Mouse (Mus musculus) kidney, adult 18-20 months (tissue): ENCODE measurements around the gene Ppil2.

ENCODE experiments used
- DNase-seq: peaks from one replicate; pipeline ENCODE4 v3.0.0; 2021

The Ppil2 gene

DNA sequence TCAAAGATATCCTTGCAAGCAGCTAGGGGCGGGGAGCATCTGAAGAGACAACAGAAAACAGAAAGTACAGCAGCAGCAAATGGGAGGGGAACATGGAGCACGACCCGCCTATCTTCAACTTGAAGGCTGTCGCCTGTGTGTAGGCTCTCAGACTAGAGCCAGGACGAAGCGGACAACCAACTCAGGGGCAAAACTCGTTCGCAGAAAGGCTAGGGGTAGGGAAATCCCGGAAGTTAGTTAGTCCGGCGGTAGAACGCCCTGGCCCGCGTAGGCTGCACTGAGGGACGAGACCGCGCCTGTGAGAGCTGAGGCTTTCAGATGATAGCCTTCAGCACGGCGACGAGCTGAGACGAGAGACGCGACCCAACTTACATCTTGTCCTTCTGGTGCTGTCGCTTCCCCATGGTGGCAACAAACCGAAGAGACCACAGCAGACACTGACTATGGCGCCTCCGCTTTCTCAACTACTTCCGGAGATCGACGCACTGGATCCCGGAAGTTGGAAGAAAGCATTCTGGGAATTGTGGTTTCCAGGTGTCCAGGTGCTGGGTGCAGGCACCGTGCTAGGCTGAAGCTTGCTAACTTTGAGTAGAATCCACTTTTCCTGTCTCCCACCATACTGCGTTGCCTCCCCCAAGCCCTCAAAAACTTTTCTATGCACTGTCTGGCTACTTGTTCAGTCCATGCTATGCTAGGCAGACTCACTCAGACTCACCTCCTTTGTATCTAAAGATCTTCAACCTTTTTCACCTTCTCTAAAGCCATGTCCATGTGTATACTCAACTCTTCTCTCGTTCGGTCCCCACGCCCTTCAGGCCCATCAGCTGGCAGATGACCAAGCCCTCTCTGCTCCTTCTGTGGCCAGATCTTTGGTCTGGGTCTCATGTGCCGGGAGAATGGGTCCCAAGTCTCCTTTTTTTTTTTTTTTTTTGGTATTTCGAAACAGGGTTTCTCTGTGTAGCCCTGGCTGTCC lies at the start of gene Ppil2:
Gene Ppil2, minus strand, starts transcription at position 487 of the 973 bp plus-strand sequence.
- DNase-seq, result peak; percentile 75

- no peak for DNase-seq
These were observed 43.3 kb upstream of the Ppil2 start for GRCm38 (mm10) chr16:17154346-17154745.

- no peak for DNase-seq
These were observed 40.8 kb upstream of the Ppil2 start for GRCm38 (mm10) chr16:17151874-17152273.

DNA sequence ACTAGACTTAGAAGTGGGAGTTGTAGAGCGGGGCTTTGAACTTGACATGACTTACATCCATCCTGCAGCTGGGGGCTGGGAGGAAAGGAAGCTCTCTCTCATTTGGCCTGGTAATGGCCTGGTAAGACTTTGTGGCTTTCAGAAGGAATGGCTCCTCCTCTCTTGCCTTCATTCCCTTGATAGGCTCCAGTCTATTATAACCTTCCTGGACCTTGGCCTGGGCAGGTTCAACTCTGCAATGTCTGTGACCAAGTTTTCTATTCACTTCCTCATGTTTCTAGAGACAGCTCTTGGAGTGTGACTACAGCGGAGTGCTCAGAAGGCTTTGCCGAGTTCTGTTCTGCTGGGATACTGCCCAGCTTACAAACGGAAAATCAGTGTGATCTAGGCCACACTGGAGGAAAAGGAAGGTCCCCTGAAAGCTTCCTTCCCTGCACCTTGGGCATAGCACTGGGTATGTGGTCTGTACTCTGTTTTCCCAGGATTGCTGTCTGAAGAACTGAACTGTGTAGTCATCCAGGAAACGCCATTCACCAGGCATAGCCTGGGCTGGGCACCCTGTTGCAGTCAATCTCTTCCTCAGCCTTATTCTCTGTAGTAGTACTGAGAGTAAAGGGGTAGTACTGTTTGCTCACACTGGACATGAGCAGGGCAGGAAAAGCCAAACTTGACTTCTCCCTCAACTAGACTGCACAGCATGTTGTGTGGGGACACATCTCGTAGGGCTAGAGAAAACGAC lies 39.6 kb upstream of the Ppil2 start:
- DNase-seq, result peak; percentile 19

- no peak for DNase-seq
These were observed 37.0 kb upstream of the Ppil2 start for GRCm38 (mm10) chr16:17148084-17148483.

GRCm38 (mm10) chr16:17147391-17147929 lies 36.4 kb upstream of the Ppil2 start:
- peak; percentile 21 for DNase-seq

GRCm38 (mm10) chr16:17146772-17147235 lies 35.7 kb upstream of the Ppil2 start, which contains the start of gene Ccdc116:
Gene Ccdc116, minus strand, starts transcription at chr16:17147229.
- DNase-seq, result peak; percentile 74

GRCm38 (mm10) chr16:17144339-17144738 lies 33.3 kb upstream of the Ppil2 start, which contains the start of gene Ydjc:
Gene Ydjc, plus strand, starts transcription at chr16:17144621.
- DNase-seq, result no peak

DNA sequence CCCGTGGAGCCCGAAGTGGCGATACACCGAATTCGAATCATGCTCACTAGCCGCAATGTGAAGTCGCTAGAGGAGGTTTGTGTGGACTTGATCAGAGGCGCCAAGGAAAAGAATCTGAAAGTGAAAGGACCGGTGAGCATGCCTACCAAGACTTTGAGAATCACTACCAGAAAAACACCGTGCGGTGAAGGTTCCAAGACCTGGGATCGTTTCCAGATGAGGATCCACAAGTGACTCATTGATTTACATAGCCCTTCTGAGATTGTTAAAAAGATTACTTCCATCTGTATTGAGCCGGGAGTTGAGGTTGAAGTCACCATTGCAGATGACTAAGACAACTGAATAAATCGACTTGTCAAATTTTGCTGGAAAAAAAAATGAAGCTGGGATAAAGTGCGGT lies 26.3 kb upstream of the Ppil2 start:
- DNase-seq, result no peak

DNA sequence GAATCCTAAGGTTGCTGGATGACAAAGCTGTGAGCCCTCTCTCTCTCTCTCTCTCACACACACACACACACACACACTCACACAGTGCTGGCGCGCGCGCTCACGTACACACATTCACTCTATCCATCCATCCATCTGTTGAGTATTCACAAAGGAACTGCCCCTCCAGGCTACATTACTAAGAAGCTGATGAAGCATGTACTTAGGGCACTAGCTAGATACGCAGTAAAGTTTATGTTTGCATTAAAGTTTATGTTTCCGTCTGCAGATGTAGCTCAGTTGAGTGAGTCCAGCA lies 21.8 kb upstream of the Ppil2 start:
- no peak for DNase-seq

DNA sequence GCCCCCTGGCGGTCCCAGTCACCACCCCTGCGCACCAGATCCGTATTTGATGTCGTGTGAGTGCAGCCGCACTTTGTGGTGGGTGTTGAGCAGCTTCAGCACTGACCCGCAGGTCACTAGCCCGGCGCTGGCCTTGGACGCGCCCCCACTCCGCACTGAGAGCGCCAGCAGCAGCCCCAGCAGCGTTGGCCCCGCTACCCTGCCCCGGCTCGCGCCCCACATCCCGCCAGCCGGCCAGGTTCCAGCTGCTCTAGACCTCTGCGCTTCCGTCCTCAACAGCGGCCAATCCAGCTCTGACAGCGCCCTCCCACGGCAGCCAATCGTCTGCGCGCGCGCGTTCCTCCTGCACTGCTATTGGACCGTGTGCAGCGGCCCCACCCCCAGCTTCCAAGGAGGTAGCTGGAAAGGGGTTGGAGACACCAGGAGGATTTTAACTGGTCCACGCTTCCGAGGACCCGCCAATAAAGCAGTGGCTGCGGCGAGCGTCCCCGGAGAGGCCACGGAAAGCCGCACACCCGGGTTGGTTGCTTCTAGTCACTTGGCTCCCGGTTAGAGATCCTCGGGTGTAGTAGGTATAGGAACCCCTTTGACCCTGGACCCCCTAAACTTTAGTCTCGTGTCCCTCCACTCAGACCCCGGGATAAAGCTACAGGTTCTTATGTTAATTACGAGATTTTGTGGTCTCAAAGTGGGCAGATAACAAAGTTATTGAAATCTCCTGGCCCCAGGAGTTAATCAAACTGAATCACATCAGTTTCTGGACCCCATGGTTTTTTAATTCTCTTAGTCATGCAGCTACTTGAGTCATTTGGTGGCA lies 21.2 kb upstream of the Ppil2 start, which contains the start of gene Sdf2l1:
Gene Sdf2l1, minus strand, starts transcription at position 295 of the 817 bp plus-strand sequence.
- peak; percentile 98 for DNase-seq

GRCm38 (mm10) chr16:17131191-17132088 lies 20.4 kb upstream of the Ppil2 start:
- DNase-seq, result no peak

GRCm38 (mm10) chr16:17127292-17127691 lies 16.2 kb upstream of the Ppil2 start:
- DNase-seq, result peak; percentile 55

GRCm38 (mm10) chr16:17124871-17125520 lies 13.9 kb upstream of the Ppil2 start, which contains the start of gene 2610318N02Rik:
Gene 2610318N02Rik, minus strand, starts transcription at chr16:17125167.
- peak; percentile 73 for DNase-seq

- DNase-seq, result no peak
These were observed 13.2 kb upstream of the Ppil2 start for GRCm38 (mm10) chr16:17124119-17124870.

- no peak for DNase-seq
These were observed 10.5 kb upstream of the Ppil2 start for GRCm38 (mm10) chr16:17121569-17121968.

GRCm38 (mm10) chr16:17117309-17117799 lies 6.3 kb upstream of the Ppil2 start:
- no peak for DNase-seq

GRCm38 (mm10) chr16:17104600-17104999 lies 6.5 kb downstream of the Ppil2 start:
- no peak for DNase-seq

GRCm38 (mm10) chr16:17102630-17103220 lies 8.3 kb downstream of the Ppil2 start:
- DNase-seq, result no peak
